Mouse (Mus musculus) cortical plate, adult 2 months (tissue): Measurements from ENCODE around the gene Rragd.

Experiments
- CTCF ChIP-seq: fragments of 200-500 bp; IDR thresholded peaks from 2 replicates; pipeline ENCODE4 v1.5.1; 2011; ENCODE audit warnings: mild to moderate bottlenecking, control low read depth, low read length; ENCODE audit not compliant: insufficient read depth; ENCODE audit errors: extremely low read depth
- POLR2A ChIP-seq: fragments of 200-500 bp; IDR thresholded peaks from 2 replicates; pipeline ENCODE4 v1.6.1; 2011; ENCODE audit warnings: mild to moderate bottlenecking, low read length, control low read depth; ENCODE audit not compliant: insufficient read depth; ENCODE audit errors: extremely low read depth

- TF ChIP-seq CTCF = no peak
- TF ChIP-seq POLR2A = no peak
Observed at GRCm38 (mm10) chr4:33062981-33063380, 80.1 kb downstream of the Rragd start, which contains the start of gene Gabrr2.
